Mouse (Mus musculus) left cerebral cortex, postnatal 36 days (tissue): ENCODE measurements around the gene Ier2. TPM values are rescaled to one million over a fixed set of nuclear protein-coding genes. Genes with fewer than 3 reads are reported as not detected.

ENCODE experiments used
- DNase-seq, 2 experiments: peaks; one replicate each; pipeline ENCODE4 v3.0.0; 2021 to 2022; ENCODE audit warnings: low spot score in 2 of 2, mixed read lengths in 1 of 2
- intact Hi-C: fragments of 180-260 bp; cut with DNase I; formaldehyde crosslinking; loops from one replicate; pipeline ENCODE4 v1.15.1; 2025
- total RNA-seq, 2 experiments: library from RNA; stranded (reverse); gene quantifications; 2 replicates each; pipeline ENCODE4 v1.2.3; 2021

Ier2 gene
- total RNA-seq, 2 experiments from 2014 or later = 5.6 to 27.6 TPM

DNA sequence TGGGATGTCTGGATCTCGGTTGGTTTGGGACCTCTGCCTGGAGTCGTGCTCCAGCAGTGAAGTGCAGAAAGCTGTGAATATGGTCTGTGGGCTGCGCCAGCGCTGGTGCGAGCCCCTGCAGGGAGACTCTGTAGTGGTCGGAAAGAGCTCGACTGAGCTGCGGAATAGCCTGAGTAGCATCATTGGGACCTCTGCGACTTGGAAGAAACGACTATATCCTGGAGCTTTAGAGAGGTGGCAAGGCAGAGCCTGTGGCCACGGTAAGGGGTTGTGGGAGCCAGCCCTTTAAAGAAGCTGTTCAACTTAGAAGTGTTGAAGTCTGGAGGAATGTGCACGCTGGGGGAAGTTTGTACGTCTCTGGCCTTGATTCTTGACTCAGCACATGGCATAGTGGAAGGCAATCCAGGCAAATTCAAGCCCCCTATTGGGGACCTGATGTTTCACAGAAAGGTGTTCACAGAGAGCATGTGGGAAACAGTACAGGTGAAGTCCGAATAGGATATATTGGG is 2.8 kb upstream of the Ier2 start:
- DNase-seq = no peak

GRCm38 (mm10) chr8:84664566-84665384 is 2.1 kb upstream of the Ier2 start:
- peak; percentile 83 for DNase-seq
- intact Hi-C loops = loop anchor here (1.0 to 5.0 kb wide), 2 partner anchors 23 to 38 kb away; partner anchors contain the start of genes Lyl1 and Nacc1

More for the DNA sequence above, 2.8 kb upstream of the Ier2 start:
- intact Hi-C loops = loop anchor here (1.0 kb wide), 1 partner anchor 22 kb away; the partner anchor contains the start of gene Nacc1

GRCm38 (mm10) chr8:84663483-84664327 is 1.1 kb upstream of the Ier2 start:
- peak; percentile 96 to 98 for DNase-seq
- intact Hi-C loops = loop anchor here (5.0 kb wide), 1 partner anchor 39 kb away; the partner anchor contains the start of gene Lyl1

- DNase-seq = peak in 1 of 2 experiments; percentile 35
Measured at GRCm38 (mm10) chr8:84661961-84662571, 586 bp downstream of the Ier2 start.

DNA sequence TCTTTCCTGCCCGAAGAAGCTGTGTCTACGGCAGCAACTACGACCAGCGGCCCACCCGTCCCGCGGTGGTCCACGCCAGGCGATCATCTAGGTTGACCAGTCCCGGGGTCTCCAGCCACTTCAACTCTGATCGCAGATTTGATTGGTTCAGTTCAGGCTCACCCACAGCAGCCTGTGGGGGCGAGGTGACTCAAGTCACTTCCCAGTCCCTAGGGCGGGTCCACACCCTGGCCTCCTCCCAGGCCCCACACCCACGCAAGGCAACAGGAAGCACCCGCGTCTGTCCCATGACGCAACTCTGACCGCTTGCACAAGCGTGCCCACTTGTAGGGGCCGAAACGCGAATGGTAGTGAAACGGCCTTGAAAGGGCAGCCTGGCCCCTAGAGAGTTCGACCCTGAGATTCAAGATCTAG is 1.2 kb downstream of the Ier2 start:
- peak; percentile 58 to 60 for DNase-seq
- intact Hi-C loops = loop anchor here (5.0 kb wide), 1 partner anchor 41 kb away; the partner anchor contains the start of gene Lyl1

More at GRCm38 (mm10) chr8:84661961-84662571, 586 bp downstream of the Ier2 start:
- intact Hi-C loops = loop anchor here (1.0 to 5.0 kb wide), 2 partner anchors 23 to 40 kb away; partner anchors contain the start of gene Lyl1

GRCm38 (mm10) chr8:84660819-84661457 is 1.7 kb downstream of the Ier2 start:
- intact Hi-C loops = loop anchor here (5.0 kb wide), 1 partner anchor 41 kb away; the partner anchor contains the start of gene Lyl1
- DNase-seq = no peak

- intact Hi-C loops = loop anchor here (5.0 kb wide), 1 partner anchor 42 kb away; the partner anchor contains the start of gene Lyl1
- DNase-seq = no peak
Measured at GRCm38 (mm10) chr8:84659936-84660818, 2.5 kb downstream of the Ier2 start.

DNA sequence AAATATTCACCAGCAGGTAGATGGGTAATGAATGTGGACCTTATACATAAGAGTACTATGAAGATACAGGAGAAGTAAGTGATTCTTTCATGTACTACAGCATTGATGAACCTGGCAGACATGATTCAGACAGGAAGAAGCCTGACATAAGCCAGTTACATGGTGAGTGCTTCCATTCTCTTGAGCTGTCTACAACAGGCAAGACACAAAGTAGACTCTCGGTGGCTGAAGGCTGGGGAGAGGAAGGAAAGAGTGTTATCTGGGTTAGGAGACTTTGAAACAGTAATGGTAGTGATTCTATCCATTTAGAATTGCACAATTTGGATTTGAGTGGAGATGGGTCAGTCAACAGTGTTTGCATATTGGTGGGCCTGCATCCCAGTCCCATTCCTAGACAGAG is 3.7 kb downstream of the Ier2 start:
- no peak for DNase-seq

DNA sequence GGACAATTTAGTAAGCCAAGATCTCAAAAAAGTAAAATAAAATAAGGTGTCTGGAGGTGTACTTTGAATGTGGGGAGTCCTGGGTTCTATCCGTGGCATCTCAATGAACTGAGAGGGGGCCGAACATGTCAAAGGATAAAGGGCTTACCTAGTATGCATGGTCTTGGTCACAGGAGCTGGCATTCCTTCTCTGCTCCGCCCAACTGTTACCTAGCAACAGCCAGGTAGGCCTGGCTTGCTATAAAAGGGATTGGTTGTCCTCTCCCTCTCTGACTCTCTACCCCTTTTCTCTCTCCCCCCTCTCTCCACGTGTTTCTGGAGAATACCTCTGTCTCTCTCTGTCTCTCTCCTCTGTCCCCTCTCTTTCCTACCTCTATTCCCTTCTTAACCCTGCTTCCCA is 5.0 kb downstream of the Ier2 start:
- DNase-seq = no peak
- intact Hi-C loops = no loop called here

More for the DNA sequence above, 3.7 kb downstream of the Ier2 start:
- intact Hi-C loops = no loop called here

DNA sequence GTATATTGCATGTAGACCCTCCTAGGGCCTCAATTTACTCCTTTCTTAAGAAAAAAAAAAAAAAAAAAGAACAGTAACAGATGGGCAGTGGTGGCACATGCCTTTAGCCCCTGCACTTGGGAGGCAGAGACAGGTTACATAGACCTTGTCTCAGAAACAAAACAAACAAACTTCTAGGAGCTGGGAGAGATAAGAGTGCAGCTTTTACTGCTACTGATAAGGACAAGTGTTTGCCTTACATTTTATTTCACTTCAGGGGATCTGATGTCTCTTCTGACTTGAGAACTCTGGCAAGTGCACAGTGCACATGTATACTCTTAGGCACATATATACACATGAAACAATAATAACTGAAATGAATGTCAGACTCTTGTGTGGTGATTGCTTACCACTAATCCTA is 5.4 kb downstream of the Ier2 start:
- intact Hi-C loops = no loop called here

DNA sequence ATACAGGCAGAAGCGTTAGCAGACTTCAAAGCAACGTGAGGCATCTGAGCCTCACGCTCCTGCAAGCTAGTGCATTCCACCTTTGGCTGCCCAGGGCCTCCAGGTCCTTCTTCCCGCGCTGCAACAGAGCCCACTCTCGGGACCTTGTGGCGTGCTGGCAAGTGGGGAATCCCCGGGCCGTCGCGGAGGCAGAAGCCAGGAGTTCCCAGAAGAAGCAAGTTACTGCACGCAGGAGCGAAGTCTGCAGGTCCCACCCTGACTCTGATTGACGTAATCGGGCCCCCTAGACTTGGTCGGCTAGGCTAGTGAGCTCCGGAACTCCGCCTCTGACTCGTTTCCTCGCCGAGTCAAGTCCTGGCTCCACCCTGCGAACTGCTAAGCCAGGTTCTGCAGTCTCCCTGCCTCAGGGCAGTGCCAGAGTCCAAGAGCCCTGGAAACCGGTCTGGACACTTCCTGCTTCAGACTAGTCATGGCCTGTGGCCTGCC is 6.0 kb downstream of the Ier2 start:
- no peak for DNase-seq
- intact Hi-C loops = no loop called here

More for the DNA sequence above, 5.4 kb downstream of the Ier2 start:
- no peak for DNase-seq

DNA sequence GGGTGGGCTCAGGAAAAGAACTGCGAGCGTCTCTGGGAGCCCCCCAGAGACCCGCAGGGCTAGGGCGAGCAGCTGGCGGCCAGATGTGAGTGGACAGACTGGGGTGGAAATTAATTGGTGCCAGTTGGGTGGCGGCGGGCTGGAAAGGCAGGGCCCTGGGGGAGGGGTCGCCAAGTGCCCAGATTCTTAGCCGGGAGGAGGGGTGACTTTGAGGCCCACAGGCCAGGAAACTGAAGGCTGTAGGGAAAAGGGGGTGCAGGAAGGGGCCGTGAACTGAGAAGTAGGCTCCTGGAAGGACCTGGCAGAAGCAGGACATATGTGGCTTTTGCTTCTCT is 6.5 kb downstream of the Ier2 start:
- intact Hi-C loops = no loop called here
- DNase-seq = no peak

GRCm38 (mm10) chr8:84655336-84656190 is 7.1 kb downstream of the Ier2 start:
- intact Hi-C loops = no loop called here
- DNase-seq = no peak

GRCm38 (mm10) chr8:84654597-84654996 is 8.1 kb downstream of the Ier2 start:
- intact Hi-C loops = no loop called here
- DNase-seq = no peak

DNA sequence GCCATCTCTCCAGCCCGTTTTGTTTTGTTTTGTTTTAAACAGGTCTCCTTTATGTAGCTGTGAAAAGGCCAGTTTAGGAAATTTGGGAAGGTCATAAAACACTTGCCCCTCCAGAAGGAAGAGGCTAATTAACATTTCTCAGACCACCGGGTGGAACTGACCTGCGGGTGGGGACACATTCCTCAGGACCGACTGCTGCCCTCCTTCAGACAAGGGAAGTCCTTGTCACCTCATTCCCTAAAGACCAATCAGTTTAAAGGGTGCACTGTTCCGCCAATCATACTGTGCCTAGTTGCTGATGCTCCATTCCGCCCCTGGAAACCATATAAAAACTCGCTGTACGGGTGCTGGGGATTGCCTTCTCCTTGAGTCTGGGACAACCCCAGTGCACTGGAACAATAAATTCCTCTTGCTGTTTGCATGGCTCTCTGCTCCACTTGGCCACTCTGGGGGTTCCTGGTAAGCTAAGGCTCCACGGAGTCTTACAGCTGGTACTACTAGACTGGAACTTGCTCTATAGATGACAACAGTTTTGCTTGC is 9.5 kb downstream of the Ier2 start:
- DNase-seq = no peak
- intact Hi-C loops = no loop called here

GRCm38 (mm10) chr8:84650213-84650612 is 12.4 kb downstream of the Ier2 start:
- intact Hi-C loops = no loop called here
- DNase-seq = no peak

- intact Hi-C loops = no loop called here
- no peak for DNase-seq
Measured at GRCm38 (mm10) chr8:84647461-84647901, 15.2 kb downstream of the Ier2 start.
